Mouse (Mus musculus) kidney, embryonic 14.5 days (tissue): ENCODE results near the gene Lcp2. TPM values are rescaled to one million over a fixed set of nuclear protein-coding genes. Genes with fewer than 3 reads are reported as not detected.
"Not testable (repeated sequence)": the region's sequence is repeated elsewhere in the genome, so short reads cannot be mapped to it uniquely, and the experiment has no call there.

Experiments used
- ATAC-seq: fragments of 200-750 bp; cut with Nextera tagmentation; 2 replicates; pipeline ENCODE4 v1.8.0; 2017; ENCODE audit warnings: moderate number of reproducible peaks, mild to moderate bottlenecking, moderate TSS enrichment, moderate library complexity; ENCODE audit not compliant: low FRiP score, low TSS enrichment
- H3K27ac ChIP-seq: fragments of 300-500 bp; sonication (generic); 2 replicates; pipeline ENCODE4 v1.5.1; 2014; ENCODE audit warnings: low read depth, mild to moderate bottlenecking, low read length, moderate library complexity, mixed read lengths
- H3K27me3 ChIP-seq: fragments of 300-500 bp; sonication (generic); 2 replicates; pipeline ENCODE4 v1.6.1; 2014; ENCODE audit warnings: mild to moderate bottlenecking, low read length; ENCODE audit not compliant: control insufficient read depth, insufficient read depth
- H3K36me3 ChIP-seq: fragments of 300-500 bp; sonication (generic); 2 replicates; pipeline ENCODE4 v1.6.1; 2014; ENCODE audit warnings: low read length, mixed read lengths; ENCODE audit not compliant: control insufficient read depth, insufficient read depth
- H3K4me1 ChIP-seq: fragments of 300-500 bp; sonication (generic); 2 replicates; pipeline ENCODE4 v1.6.1; 2014; ENCODE audit warnings: low read length, mixed read lengths; ENCODE audit not compliant: control insufficient read depth, insufficient read depth
- H3K4me2 ChIP-seq: fragments of 300-500 bp; sonication (generic); replicated peaks from 2 replicates; pipeline ENCODE4 v1.6.1; 2014; ENCODE audit warnings: low read depth, mild to moderate bottlenecking, low read length
- H3K4me3 ChIP-seq: fragments of 300-500 bp; sonication (generic); 2 replicates; pipeline ENCODE4 v1.5.1; 2014; ENCODE audit warnings: mild to moderate bottlenecking, low read length
- H3K9ac ChIP-seq: fragments of 300-500 bp; sonication (generic); 2 replicates; pipeline ENCODE4 v1.6.1; 2014; ENCODE audit warnings: low read depth, mild to moderate bottlenecking, low read length, moderate library complexity
- H3K9me3 ChIP-seq: fragments of 300-500 bp; sonication (generic); 2 replicates; pipeline ENCODE4 v1.6.1; 2016; ENCODE audit warnings: low read length; ENCODE audit not compliant: control insufficient read depth
- WGBS: fragments of 180-500 bp; shearing (Covaris S2); extraction: QIAGEN DNeasy Blood & Tissue Kit; methylation state at CpG from one replicate; pipeline ENCODE4 v1.1.7; 2014; 5-methylcytosine and 5-hydroxymethylcytosine counted together
- polyA plus RNA-seq: library from polyadenylated mRNA; unstranded; fragments of >200 nt; fragmentation: Nextera tagmentation; extraction: Ambion mirVana; gene quantifications from 2 replicates; pipeline ENCODE4 v1.2.1, GENCODE M21; 2014

Lcp2 gene
- polyA plus RNA-seq, 1 experiment from 2014 or later: 1.9 TPM

DNA sequence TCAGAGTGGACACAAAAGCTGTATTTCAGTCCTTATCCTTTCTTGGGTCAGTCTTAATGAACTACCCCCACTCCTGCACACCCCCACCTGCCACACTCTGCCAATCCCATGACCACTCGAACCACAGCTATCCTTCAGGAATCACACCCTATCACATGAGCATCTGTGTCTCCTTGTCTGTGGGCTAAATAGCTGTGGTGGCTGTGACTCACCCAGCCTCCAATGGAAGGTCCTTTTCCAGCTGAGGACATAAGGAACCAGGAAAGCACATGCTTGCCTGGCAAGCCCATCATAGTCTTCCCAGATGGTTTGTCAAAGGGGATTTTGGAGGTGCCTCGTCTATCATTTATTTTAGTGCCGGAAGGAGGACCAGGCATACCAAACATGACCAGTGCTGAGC is 71.6 kb downstream of the Lcp2 start:
- Histone ChIP-seq H3K27me3 (no peaks in the 10 kb centered on the region), H3K9ac (no peak overlapping the region), H3K36me3 (no peaks in the 10 kb centered on the region), H3K27ac (no peak overlapping the region), H3K4me2 (no peak overlapping the region), H3K4me1 (no peaks in the 10 kb centered on the region), H3K4me3 (no peak overlapping the region), H3K9me3 (no peaks in the 10 kb centered on the region)
- ATAC-seq: no peak
- 66% methylated on average over 3 of the region's 3 CpGs for WGBS

GRCm38 (mm10) chr11:34123147-34123546 is 76.4 kb downstream of the Lcp2 start:
- no peak overlapping the region for H3K4me3 ChIP-seq
- no peak overlapping the region for H3K4me2 ChIP-seq
- no peaks in the 10 kb centered on the region for H3K27me3 ChIP-seq
- 15% methylated on average over 2 of the region's 2 CpGs for WGBS
- H3K4me1 ChIP-seq: no peaks in the 10 kb centered on the region
- H3K36me3 ChIP-seq: no peaks in the 10 kb centered on the region
- H3K9me3 ChIP-seq: no peaks in the 10 kb centered on the region
- ATAC-seq: no peak
- no peak overlapping the region for H3K27ac ChIP-seq
- H3K9ac ChIP-seq: no peak overlapping the region

GRCm38 (mm10) chr11:34124852-34125251 is 78.1 kb downstream of the Lcp2 start:
- H3K36me3 ChIP-seq: no peaks in the 10 kb centered on the region
- no peak overlapping the region for H3K4me3 ChIP-seq
- 0 out of 2 replicates have a peak, but pooled peaks have one; percentile 16 for ATAC-seq
- no peaks in the 10 kb centered on the region for H3K9me3 ChIP-seq
- H3K9ac ChIP-seq: no peak overlapping the region
- H3K4me2 ChIP-seq: no peak overlapping the region
- no peaks in the 10 kb centered on the region for H3K4me1 ChIP-seq
- H3K27ac ChIP-seq: no peak overlapping the region
- H3K27me3 ChIP-seq: no peaks in the 10 kb centered on the region
- WGBS: 15% methylated on average over 7 of the region's 7 CpGs

- not testable (repeated sequence) for H3K4me2 ChIP-seq, H3K27ac ChIP-seq, H3K9ac ChIP-seq, ATAC-seq, H3K4me3 ChIP-seq, H3K9me3 ChIP-seq, H3K27me3 ChIP-seq, H3K36me3 ChIP-seq, H3K4me1 ChIP-seq
- WGBS: 80% methylated on average over 3 of the region's 3 CpGs
These were observed 79.0 kb downstream of the Lcp2 start for GRCm38 (mm10) chr11:34125727-34126126.

DNA sequence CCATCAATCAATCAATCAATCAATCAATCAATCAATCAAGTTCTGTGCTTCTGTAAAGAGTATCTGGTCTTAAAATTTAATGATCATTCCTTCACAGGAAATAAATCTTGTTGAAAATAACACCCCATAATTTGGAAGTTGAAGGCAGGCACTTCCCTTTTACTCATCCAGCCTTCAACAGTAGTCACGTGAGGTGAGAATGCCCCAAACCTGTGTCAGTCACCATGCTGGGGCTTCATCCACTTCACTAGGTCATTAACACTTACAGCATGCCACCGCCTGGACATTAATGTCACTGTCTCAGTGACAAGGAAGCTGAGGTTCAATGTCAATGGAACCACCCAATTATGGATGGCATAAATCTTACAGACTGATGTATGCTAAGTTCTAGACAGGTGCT is 81.7 kb downstream of the Lcp2 start:
- ATAC-seq: no peak
- H3K9ac ChIP-seq: no peak overlapping the region
- no peaks in the 10 kb centered on the region for H3K9me3 ChIP-seq
- H3K4me3 ChIP-seq: no peak overlapping the region
- 73% methylated on average over 2 of the region's 2 CpGs for WGBS
- H3K36me3 ChIP-seq: no peaks in the 10 kb centered on the region
- H3K27ac ChIP-seq: no peak overlapping the region
- H3K27me3 ChIP-seq: no peaks in the 10 kb centered on the region
- no peaks in the 10 kb centered on the region for H3K4me1 ChIP-seq
- H3K4me2 ChIP-seq: no peak overlapping the region

- H3K27me3 ChIP-seq: no peaks in the 10 kb centered on the region
- no peaks in the 10 kb centered on the region for H3K4me1 ChIP-seq
- H3K4me3 ChIP-seq: no peak overlapping the region
- no peak overlapping the region for H3K9ac ChIP-seq
- H3K4me2 ChIP-seq: no peak overlapping the region
- 88% methylated on average over 8 of the region's 8 CpGs for WGBS
- H3K36me3 ChIP-seq: no peaks in the 10 kb centered on the region
- H3K27ac ChIP-seq: no peak overlapping the region
- ATAC-seq: no peak
- no peaks in the 10 kb centered on the region for H3K9me3 ChIP-seq
These were observed 92.6 kb downstream of the Lcp2 start for GRCm38 (mm10) chr11:34139296-34139695.

Other genes with a start within 250 kb of the Lcp2 start
- gene Kcnmb1, start 83.9 kb upstream of the Lcp2 start, polyA plus RNA-seq: 0.18 and 0.19 TPM in 2 replicates
- 0.24 and 0.74 TPM in 2 replicates for gene Kcnip1, start 53.8 kb upstream of the Lcp2 start, polyA plus RNA-seq
- gene 4930469K13Rik, start 51.6 kb downstream of the Lcp2 start, polyA plus RNA-seq: not detected in 2 replicates
- gene Foxi1, start 161.2 kb downstream of the Lcp2 start, polyA plus RNA-seq: 5.1 and 9.3 TPM in 2 replicates